Mouse (Mus musculus): ENCODE measurements at regions not wholly inside any gene's neighbourhood (a gene's known extent, or its start where the extent isn't known, plus 50 kb on each side); places are given as distances from the start of the nearest gene placed in this dataset.

DNA sequence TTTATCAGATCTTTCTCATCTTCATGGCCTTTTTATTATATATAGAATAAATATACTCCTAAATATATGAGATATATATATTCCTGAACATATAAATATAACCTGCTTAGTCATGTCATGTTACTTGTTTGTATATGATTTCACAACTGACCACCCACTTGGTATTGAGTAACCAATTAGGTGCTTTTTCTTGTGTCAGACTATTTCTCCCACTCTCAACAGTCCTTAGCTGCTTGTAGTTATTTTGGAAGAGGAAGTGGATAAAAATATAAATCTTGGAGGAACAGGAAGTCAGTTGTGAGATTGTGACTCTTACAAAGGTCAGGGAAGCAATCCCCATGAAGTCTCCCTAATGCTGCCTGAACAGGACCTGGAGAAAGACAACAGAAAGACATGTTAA is 224.6 kb downstream of the Kcnj2 start:
- TF ChIP-seq CTCF (IDR thresholded peaks at IDR 0.05; ENCODE audit: insufficient read depth, low read depth, low read length) (no peak), POLR2A (IDR thresholded peaks at IDR 0.05; ENCODE audit: insufficient read depth, low read depth, low read length) (no peak)
